Mouse (Mus musculus): ENCODE measurements around the gene Fam160a1.

Fam160a1 gene

DNA sequence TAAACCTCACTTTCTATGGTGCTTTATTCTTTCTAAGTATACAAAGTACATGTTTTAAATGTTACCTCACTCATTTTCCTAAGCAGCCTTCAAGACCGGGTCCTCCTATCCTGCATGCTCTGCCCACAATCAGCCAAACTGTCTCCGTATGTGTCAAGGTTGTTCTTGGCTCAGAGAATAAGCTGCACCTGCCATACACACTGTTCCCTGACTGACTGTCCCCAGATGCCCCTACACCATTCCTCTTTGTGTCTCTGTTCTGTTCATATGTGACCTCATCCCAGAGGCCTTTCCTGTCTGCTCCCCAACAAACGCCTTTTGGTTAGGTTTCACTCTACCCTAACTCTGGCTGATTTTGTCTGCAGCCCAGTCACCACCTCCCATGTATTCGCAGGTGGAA, 10.2 kb upstream of the Fam160a1 start:
- in situ Hi-C loops (cut with MseI, MboI) = no loop called here

GRCm38 (mm10) chr3:85820839-85821548, 3.9 kb upstream of the Fam160a1 start:
- in situ Hi-C loops (cut with MseI, MboI) = no loop called here

DNA sequence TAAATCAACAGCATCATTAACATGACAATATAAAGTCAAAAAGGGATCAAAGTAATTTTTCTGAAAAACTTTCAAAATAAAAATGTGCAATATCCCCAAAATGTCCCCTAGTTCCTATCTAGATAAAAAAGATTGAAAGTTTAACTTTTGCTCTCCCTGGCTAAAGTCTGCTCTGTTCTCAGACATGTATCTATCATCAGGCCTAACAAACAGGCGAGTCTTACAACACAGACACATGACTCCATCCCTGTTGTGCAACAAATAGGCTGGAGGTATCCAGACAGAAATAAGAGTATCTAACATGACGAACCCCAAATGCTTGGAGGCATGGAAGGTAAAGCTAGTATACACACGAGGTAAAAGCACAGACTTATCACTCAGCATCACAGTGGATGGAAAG, 2.2 kb upstream of the Fam160a1 start:
- in situ Hi-C loops (cut with MseI, MboI) = no loop called here

GRCm38 (mm10) chr3:85814241-85814640, 2.9 kb downstream of the Fam160a1 start:
- in situ Hi-C loops (cut with MseI, MboI) = no loop called here

GRCm38 (mm10) chr3:85813101-85814014, 3.7 kb downstream of the Fam160a1 start:
- in situ Hi-C loops (cut with MseI, MboI) = no loop called here

GRCm38 (mm10) chr3:85812010-85812409, 5.1 kb downstream of the Fam160a1 start:
- in situ Hi-C loops (cut with MseI, MboI) = no loop called here

DNA sequence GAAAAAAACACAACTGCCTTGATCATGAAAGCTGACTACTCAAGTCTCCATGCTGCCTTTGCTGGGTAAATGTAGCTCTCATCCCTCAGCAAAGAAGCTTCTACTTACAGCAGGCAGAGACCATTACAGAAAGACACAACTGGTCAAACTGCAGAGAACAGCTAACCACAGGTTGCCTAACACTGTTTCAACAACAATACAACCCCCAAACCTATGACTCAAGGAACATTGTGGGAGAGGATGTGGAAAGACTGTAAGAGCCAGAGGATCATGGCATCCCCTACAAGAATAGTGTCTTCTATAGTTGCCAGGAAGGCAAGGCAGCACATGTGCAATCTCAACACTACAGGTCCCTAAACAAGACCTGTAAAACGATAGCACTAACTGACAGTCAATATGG, 23.9 kb downstream of the Fam160a1 start:
- in situ Hi-C loops (cut with MseI, MboI) = no loop called here

DNA sequence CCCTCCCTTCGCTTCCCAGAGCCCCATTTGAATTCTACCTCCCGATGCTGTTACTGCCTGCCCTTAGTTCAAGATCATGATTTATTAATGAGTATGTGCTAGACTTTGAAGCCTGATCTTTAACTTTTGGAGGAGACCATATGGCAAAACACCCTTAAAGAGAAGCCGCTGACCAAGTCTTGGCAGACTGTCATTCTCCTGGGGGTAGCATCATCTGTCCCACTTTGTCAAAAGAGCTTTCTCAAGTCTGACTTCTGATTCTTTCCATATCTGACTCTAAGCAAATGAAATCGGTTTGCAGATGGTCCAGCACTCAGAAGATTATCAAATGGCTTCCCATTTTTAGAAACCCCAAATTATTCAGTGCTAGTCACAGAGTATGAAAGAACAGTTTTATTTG, 27.3 kb downstream of the Fam160a1 start:
- in situ Hi-C loops (cut with MseI, MboI) = no loop called here

DNA sequence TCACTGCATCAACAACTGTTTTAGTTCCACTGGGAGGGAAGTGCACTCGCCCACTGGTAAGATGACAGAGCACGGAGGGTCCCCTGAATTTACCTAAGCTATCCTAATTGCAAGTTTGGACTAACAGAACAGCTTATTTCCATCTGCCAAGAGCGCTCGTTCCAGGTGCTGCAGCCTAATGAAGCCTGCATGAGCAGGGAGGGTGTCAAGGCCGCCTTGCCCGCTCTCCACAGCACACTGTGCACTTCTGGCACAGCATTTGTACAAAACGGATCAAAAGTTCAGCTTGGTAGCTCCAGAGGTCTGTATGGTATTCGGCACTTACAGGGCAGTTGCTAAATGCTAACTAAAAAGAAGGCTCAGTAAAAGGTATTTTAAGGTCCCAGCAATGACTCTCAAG, 30.6 kb downstream of the Fam160a1 start:
- in situ Hi-C loops (cut with MseI, MboI) = no loop called here

DNA sequence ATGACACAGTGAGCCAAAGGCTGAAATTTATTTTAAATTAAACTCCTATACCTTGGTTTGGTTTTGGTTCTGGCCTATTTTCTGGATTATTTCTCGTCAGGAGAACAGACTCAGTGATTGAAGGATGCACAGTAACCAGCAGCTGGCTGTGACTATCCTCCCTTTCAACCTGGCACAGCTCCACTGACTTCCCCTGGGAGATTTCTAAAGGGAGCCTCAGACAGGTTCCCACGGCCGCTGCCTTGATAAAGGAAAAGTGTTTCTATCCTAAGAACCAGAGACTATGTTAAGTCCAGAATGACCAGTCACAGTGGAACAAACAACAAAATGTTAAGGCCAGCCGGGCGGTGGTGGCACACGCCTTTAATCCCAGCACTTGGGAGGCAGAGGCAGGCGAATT, 36.2 kb downstream of the Fam160a1 start:
- in situ Hi-C loops (cut with MseI, MboI) = no loop called here

GRCm38 (mm10) chr3:85780332-85780731, 36.8 kb downstream of the Fam160a1 start:
- in situ Hi-C loops (cut with MseI, MboI) = no loop called here

GRCm38 (mm10) chr3:85777841-85778240, 39.2 kb downstream of the Fam160a1 start:
- in situ Hi-C loops (cut with MseI, MboI) = no loop called here

DNA sequence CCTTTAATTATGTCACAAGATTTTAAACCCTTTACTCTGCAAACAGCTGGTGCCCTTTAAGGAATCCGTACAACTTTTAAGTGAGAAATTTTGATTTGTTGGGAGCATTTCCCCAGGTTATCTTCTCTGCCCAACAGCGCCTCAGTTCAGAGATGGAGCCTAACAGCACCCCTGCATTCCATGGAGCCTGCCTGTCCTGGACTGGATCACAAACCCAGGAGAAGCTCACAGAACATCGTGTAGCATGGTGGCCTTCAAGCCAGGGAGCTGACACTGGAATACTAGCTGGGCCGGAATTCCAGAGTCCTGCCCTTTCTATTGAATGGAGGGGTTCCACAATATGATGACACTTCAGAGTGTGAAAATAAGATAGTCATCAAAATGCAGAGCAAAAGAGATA, 39.7 kb downstream of the Fam160a1 start:
- in situ Hi-C loops (cut with MseI, MboI) = no loop called here

DNA sequence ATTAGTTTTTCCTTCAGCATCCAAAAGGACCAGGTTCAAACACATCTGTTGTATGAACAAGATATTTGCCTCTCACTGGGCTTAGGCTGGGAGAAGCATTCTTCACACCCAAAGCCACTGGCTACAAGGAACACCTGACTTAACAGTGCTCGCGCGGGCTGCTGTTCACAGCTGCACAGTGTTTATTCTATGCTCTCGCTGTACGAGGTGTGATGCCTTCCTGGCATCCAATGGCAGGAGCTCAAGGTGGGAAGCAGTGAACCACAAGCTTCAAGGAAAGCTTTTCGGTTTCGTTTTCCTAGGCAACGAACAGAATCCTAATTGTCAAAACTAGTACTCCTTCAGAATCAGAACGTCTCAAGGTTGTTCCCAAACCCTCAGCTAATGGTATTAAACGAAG, 40.4 kb downstream of the Fam160a1 start:
- in situ Hi-C loops (cut with MseI, MboI) = no loop called here

GRCm38 (mm10) chr3:85776126-85776525, 41.0 kb downstream of the Fam160a1 start:
- in situ Hi-C loops (cut with MseI, MboI) = no loop called here

GRCm38 (mm10) chr3:85773886-85774285, 43.2 kb downstream of the Fam160a1 start:
- in situ Hi-C loops (cut with MseI, MboI) = no loop called here

GRCm38 (mm10) chr3:85773425-85773824, 43.7 kb downstream of the Fam160a1 start:
- in situ Hi-C loops (cut with MseI, MboI) = no loop called here

GRCm38 (mm10) chr3:85764937-85765337, 52.2 kb downstream of the Fam160a1 start:
- in situ Hi-C loops (cut with MseI, MboI) = no loop called here

DNA sequence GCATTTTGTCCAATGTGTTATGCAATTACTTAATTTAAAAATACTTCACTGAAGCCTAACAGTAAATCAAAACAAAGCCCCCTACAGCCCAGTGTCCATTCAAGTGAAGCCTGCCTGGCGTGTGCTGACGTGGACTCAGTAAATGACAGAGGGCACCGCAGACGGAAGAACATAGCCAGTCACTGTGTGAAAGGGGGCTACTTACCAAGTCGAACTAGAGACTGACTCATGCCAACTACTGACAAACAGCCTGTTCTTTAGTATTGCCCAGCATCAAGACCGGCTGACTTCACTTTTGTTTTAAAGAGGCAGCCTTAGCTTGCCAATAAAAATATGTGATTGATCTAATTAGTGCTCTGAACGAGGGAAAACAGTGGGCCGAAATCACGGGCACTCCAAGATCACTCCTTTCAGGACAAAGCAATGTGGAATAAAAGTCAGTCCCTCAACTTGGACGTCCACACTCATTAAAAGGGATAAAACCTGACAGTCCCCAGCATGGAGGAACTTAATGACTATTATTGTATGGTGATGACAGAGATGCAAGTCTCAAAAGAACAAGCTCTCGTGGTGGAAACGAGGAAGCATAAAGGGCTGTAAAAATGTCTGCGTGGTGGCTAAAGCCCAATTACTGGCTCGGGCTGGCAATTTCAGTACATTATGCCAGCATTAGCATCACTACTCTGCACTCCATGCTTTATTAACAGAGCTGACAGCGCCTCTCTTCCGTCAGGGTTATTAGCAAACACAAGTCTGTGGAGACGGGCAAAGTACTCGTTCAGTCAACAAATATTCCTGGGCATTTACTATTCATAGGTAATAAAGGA, 52.9 kb downstream of the Fam160a1 start:
- in situ Hi-C loops (cut with MseI, MboI) = no loop called here

DNA sequence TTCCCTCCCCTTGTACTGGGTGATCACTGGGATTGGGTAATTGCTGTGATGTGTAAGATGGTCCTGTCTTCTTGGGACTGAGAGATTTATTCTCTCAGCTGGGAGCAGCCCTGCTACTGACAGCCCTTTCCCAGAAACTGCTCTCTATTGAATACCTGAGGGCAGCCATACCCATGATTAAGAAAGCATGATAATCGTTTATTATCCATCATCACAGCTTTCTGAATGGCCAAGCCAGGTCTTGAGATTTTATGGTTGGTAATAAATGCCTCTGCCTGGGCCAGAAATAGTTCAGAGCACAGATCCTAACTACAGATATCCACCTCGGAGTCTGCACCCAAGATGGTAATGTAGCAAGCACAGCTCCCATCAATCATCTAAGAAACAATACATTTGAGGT, 59.1 kb downstream of the Fam160a1 start:
- in situ Hi-C loops (cut with MseI, MboI) = no loop called here

GRCm38 (mm10) chr3:85757435-85757834, 59.7 kb downstream of the Fam160a1 start:
- in situ Hi-C loops (cut with MseI, MboI) = no loop called here

DNA sequence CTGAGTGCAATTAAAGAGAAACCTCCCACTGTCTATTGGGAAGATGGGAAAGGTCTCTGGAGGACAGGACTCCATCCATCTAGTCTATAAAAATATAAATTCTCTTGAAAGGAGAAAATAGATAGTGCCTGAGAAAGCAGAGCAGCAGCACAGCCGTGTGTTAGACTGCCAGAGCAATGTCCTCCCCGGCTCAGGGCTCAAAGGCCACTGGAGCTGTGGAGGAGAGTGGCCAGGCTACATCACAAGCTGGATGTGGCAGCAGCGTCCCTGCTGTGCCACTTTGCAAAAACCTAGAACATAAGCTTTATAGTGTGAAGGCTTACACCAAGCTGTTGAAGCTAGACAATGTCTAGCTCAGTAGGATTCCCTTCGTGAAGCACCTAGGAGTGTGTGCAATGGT, 67.7 kb downstream of the Fam160a1 start:
- in situ Hi-C loops (cut with MseI, MboI) = no loop called here
